Mouse (Mus musculus) kidney, postnatal 4 days (tissue): ENCODE data around the gene Btbd35f13.
"Not testable (repeated sequence)": the region's sequence is repeated elsewhere in the genome, so short reads cannot be mapped to it uniquely, and the experiment has no call there.

Source experiments
- DNase-seq, 2 experiments: peaks; one replicate each; pipeline ENCODE4 v3.0.0; 2021; ENCODE audit warnings: mixed read lengths in 2 of 2

The Btbd35f13 gene

DNA sequence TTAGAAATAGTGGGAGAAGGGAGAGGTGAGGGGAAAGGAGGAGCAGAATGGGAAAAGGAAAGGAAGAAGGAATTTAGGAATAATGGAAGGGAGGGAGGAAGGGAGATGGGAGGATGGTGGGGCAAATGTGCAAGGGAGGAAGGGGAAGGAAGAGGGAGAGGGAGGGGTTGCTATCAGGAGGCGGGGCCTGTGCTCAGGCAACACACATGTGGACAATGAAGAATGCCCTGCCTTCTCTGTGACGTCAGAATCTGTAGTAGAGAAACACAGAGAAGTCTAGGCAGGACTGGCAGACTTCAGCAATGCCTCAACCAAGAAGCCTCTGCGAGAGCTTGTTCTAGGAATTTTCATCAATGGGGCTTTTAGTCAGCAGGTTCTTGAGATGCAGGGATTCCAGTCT, at the start of gene Btbd35f13:
Gene Btbd35f13 (plus strand): TSS at position 301 of the 400 bp plus-strand sequence.
- not testable (repeated sequence) for DNase-seq

DNA sequence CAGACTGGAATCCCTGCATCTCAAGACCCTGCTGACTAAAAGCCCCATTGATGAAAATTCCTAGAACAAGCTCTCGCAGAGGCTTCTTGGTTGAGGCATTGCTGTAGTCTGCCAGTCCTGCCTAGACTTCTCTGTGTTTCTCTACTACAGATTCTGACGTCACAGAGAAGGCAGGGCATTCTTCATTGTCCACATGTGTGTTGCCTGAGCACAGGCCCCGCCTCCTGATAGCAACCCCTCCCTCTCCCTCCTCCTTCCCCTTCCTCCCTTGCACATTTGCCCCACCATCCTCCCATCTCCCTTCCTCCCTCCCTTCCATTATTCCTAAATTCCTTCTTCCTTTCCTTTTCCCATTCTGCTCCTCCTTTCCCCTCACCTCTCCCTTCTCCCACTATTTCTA, 45.3 kb downstream of the Btbd35f13 start, which contains the start of gene Btbd35f14:
Gene Btbd35f14 (minus strand): TSS at position 101 of the 400 bp plus-strand sequence.
- not testable (repeated sequence) for DNase-seq
